In genomic region chr6:144181083-144181866, GRCm38 (mm10) we compare ENCODE assay signal across 9 mouse cellular contexts.
DNase-seq lines count a peak whose midpoint lies in the region; ATAC-seq and TF ChIP-seq lines count a peak whose summit lies in the region.
"Had no signal": no experiment of that assay in that cellular context is flagged by ENCODE, and none has a peak within 500 bp of the region (broad histone marks: within the 10 kb centered on the region; RNA-seq: fewer than 3 reads in every experiment).

No protein-coding gene starts in this region.

- no peak for DNase-seq in liver, postnatal 0 days
- no peak for DNase-seq in liver, embryonic 11.5 days (ENCODE audit: low spot score)
- DNase-seq in embryo, embryonic 10 days (ENCODE audit: low spot score) = no peak
- DNase-seq in adrenal gland, adult 18-20 months (ENCODE audit: low spot score in 2 of 2) = no peak

- no peaks in the 10 kb centered on the region for H3K36me3 ChIP-seq in liver, postnatal 0 days (replicated peaks; ENCODE audit: insufficient read depth, low read length)
- no peaks in the 10 kb centered on the region for H3K36me3 ChIP-seq in liver, embryonic 11.5 days (ENCODE audit: control insufficient read depth, insufficient read depth, low read length)
- H3K36me3 ChIP-seq in forebrain, embryonic 12.5 days (replicated peaks) = no peaks in the 10 kb centered on the region; the same call in 1 of the 2 replicates
- H3K36me3 ChIP-seq in hindbrain, embryonic 13.5 days = no peaks in the 10 kb centered on the region
- no peaks in the 10 kb centered on the region for H3K36me3 ChIP-seq in lung, embryonic 15.5 days
- H3K36me3 ChIP-seq in testis, adult 2 months (ENCODE audit: control insufficient read depth, insufficient read depth, low read length) = no peaks in the 10 kb centered on the region

- no peak for TF ChIP-seq CTCF in liver, postnatal 0 days (IDR thresholded peaks at IDR 0.05; ENCODE audit: low read depth)
- no peak for TF ChIP-seq CTCF in testis, adult 2 months (IDR thresholded peaks at IDR 0.05; ENCODE audit: control insufficient read depth, insufficient read depth, insufficient replicate concordance, low read depth, low read length)

- H3K27me3 ChIP-seq in liver, postnatal 0 days (ENCODE audit: insufficient read depth, low read length) = no peaks in the 10 kb centered on the region
- no peaks in the 10 kb centered on the region for H3K27me3 ChIP-seq in liver, embryonic 11.5 days (replicated peaks; ENCODE audit: control insufficient read depth, insufficient read depth, low read length)
- H3K27me3 ChIP-seq in forebrain, embryonic 12.5 days = no peaks in the 10 kb centered on the region
- H3K27me3 ChIP-seq in hindbrain, embryonic 13.5 days = no peaks in the 10 kb centered on the region
- no peaks in the 10 kb centered on the region for H3K27me3 ChIP-seq in lung, embryonic 15.5 days
- no peaks in the 10 kb centered on the region for H3K27me3 ChIP-seq in testis, adult 2 months (ENCODE audit: control insufficient read depth, insufficient read depth, low read length)
- H3K27me3 ChIP-seq: Patski had no signal

- no peaks in the 10 kb centered on the region for H3K9me3 ChIP-seq in liver, postnatal 0 days (ENCODE audit: low read length)
- H3K9me3 ChIP-seq in liver, embryonic 11.5 days (ENCODE audit: control insufficient read depth, low read length) = no peaks in the 10 kb centered on the region
- no peaks in the 10 kb centered on the region for H3K9me3 ChIP-seq in forebrain, embryonic 12.5 days
- no peaks in the 10 kb centered on the region for H3K9me3 ChIP-seq in hindbrain, embryonic 13.5 days
- no peaks in the 10 kb centered on the region for H3K9me3 ChIP-seq in lung, embryonic 15.5 days

- no peak overlapping the region; the same call in 1 of the 2 replicates for H3K27ac ChIP-seq in liver, postnatal 0 days (ENCODE audit: low read depth)
- H3K27ac ChIP-seq in liver, embryonic 11.5 days (ENCODE audit: low read depth, low read length) = no peak overlapping the region
- peak overlapping the region; percentile 54; the same call in 1 of the 2 replicates for H3K27ac ChIP-seq in forebrain, embryonic 12.5 days
- peak overlapping the region; percentile 65 for H3K27ac ChIP-seq in hindbrain, embryonic 13.5 days
- H3K27ac ChIP-seq in lung, embryonic 15.5 days = peak overlapping the region; percentile 53; the same call in 1 of the 2 replicates
- H3K27ac ChIP-seq in testis, adult 2 months (ENCODE audit: control insufficient read depth, insufficient read depth, low read depth, low read length) = peak overlapping the region; percentile 32; the same call in 1 of the 2 replicates

- peak; percentile 28; the same call in 1 of the 2 replicates for TF ChIP-seq POLR2A in testis, adult 2 months (IDR thresholded peaks at IDR 0.05; ENCODE audit: control insufficient read depth, low read depth, low read length)

- H3K4me1 ChIP-seq in liver, postnatal 0 days (ENCODE audit: insufficient read depth) = no peaks in the 10 kb centered on the region; the same call in 1 of the 2 replicates
- H3K4me1 ChIP-seq in liver, embryonic 11.5 days (replicated peaks; ENCODE audit: control insufficient read depth, insufficient read depth, low read length) = no peaks in the 10 kb centered on the region
- H3K4me1 ChIP-seq in forebrain, embryonic 12.5 days = peaks cover 21% of the 10 kb centered on the region
- peaks cover 7% of the 10 kb centered on the region for H3K4me1 ChIP-seq in hindbrain, embryonic 13.5 days (replicated peaks)
- H3K4me1 ChIP-seq in lung, embryonic 15.5 days = peaks cover 8% of the 10 kb centered on the region
- no peaks in the 10 kb centered on the region for H3K4me1 ChIP-seq in testis, adult 2 months (ENCODE audit: control insufficient read depth, insufficient read depth, low read length)

- TF ChIP-seq EP300 in liver, postnatal 0 days (IDR thresholded peaks at IDR 0.05; ENCODE audit: low read depth) = no peak

- peak overlapping the region; percentile 29; the same call in 1 of the 2 replicates for H3K4me2 ChIP-seq in liver, postnatal 0 days (ENCODE audit: low read depth, low read length)
- no peak overlapping the region for H3K4me2 ChIP-seq in liver, embryonic 11.5 days
- peak overlapping the region; percentile 13 for H3K4me2 ChIP-seq in forebrain, embryonic 12.5 days
- peak overlapping the region; percentile 34 for H3K4me2 ChIP-seq in hindbrain, embryonic 13.5 days
- H3K4me2 ChIP-seq in lung, embryonic 15.5 days = peak overlapping the region; percentile 45

- H3K4me3 ChIP-seq in liver, postnatal 0 days (ENCODE audit: low read depth, low read length) = no peak overlapping the region
- H3K4me3 ChIP-seq in liver, embryonic 11.5 days (ENCODE audit: low read depth, low read length) = no peak overlapping the region
- no peak overlapping the region; the same call in 1 of the 2 replicates for H3K4me3 ChIP-seq in forebrain, embryonic 12.5 days (replicated peaks)
- peak overlapping the region; percentile 19 for H3K4me3 ChIP-seq in hindbrain, embryonic 13.5 days
- peak overlapping the region; percentile 22; the same call in 1 of the 2 replicates for H3K4me3 ChIP-seq in lung, embryonic 15.5 days
- H3K4me3 ChIP-seq in testis, adult 2 months (ENCODE audit: control insufficient read depth, low read depth, low read length) = peak overlapping the region; percentile 22

- H3K9ac ChIP-seq in liver, postnatal 0 days (replicated peaks) = no peak overlapping the region; the same call in 1 of the 2 replicates
- H3K9ac ChIP-seq in liver, embryonic 11.5 days (ENCODE audit: low read depth, low read length) = no peak overlapping the region
- H3K9ac ChIP-seq in forebrain, embryonic 12.5 days = no peak overlapping the region
- peak overlapping the region; percentile 36; the same call in 1 of the 2 replicates for H3K9ac ChIP-seq in hindbrain, embryonic 13.5 days
- no peak overlapping the region for H3K9ac ChIP-seq in lung, embryonic 15.5 days

- 47% methylated on average over 12 of the region's 12 CpGs for WGBS in liver, postnatal 0 days (ENCODE audit: insufficient replicate concordance)
- 68% methylated on average over 12 of the region's 12 CpGs for WGBS in liver, embryonic 11.5 days
- WGBS in forebrain, embryonic 12.5 days = 27% methylated on average over 12 of the region's 12 CpGs
- 44% methylated on average over 12 of the region's 12 CpGs for WGBS in hindbrain, embryonic 13.5 days
- WGBS in lung, embryonic 15.5 days = 35% methylated on average over 12 of the region's 12 CpGs

- ATAC-seq in liver, postnatal 0 days = no peak
- ATAC-seq in liver, embryonic 11.5 days (replicated peaks; ENCODE audit: low FRiP score) = no peak
- no peak for ATAC-seq in forebrain, embryonic 12.5 days (ENCODE audit: low FRiP score)
- no peak for ATAC-seq in hindbrain, embryonic 13.5 days (ENCODE audit: low FRiP score)
- no peak for ATAC-seq in lung, embryonic 15.5 days (ENCODE audit: borderline replicate concordance, extremely low read depth, low FRiP score, low TSS enrichment)
- ATAC-seq: Patski had no signal

Comparison
In these comparisons a context has a peak if more than half of its experiments do, and no peak if none do; other contexts are left out.
1. H3K27ac ChIP-seq: peak in forebrain, embryonic 12.5 days (single experiment), hindbrain, embryonic 13.5 days (single experiment), lung, embryonic 15.5 days (single experiment) and testis, adult 2 months (single experiment); none in liver, postnatal 0 days (single experiment) and liver, embryonic 11.5 days (single experiment).
2. H3K4me3 ChIP-seq: peak in hindbrain, embryonic 13.5 days (single experiment), lung, embryonic 15.5 days (single experiment) and testis, adult 2 months (single experiment); none in liver, postnatal 0 days (single experiment), liver, embryonic 11.5 days (single experiment) and forebrain, embryonic 12.5 days (single experiment).